Mouse (Mus musculus): ENCODE data around the gene Ogdh. TPM values are rescaled to one million over a fixed set of nuclear protein-coding genes. Genes with fewer than 3 reads are reported as not detected.

The Ogdh gene
- polyA plus RNA-seq, 1 experiment from 2014 or later: 122 TPM

DNA sequence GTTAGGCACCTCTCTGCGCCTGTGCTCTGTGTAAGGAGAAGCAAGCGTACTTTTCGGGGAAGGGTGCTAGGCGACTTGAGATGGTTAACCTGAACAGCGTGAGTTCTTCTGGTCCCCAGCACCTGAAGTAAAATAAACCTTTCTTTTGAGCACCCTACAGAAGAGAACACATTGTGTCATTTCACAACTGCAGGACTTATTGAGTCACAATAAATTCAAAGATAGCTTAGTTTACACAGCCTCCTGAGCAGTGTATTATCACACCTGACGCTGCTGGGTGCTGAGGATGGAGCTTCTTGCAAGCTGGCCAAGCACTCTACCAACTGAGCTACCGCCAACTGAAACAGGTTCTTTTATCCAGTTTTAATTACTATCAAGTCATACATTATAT lies 16.3 kb upstream of the Ogdh start:
- 24% methylated on average over 7 of the region's 7 CpGs for WGBS
- H3K36me3 ChIP-seq: peaks cover 33% of the 10 kb centered on the region
- peak overlapping the region; percentile 88 for H3K27ac ChIP-seq
- peaks cover 12% of the 10 kb centered on the region for H3K4me1 ChIP-seq
- H3K9me3 ChIP-seq (replicated peaks): no peaks in the 10 kb centered on the region
- H3K4me3 ChIP-seq: peak overlapping the region; percentile 90
- no peaks in the 10 kb centered on the region for H3K27me3 ChIP-seq (ENCODE audit: low read depth, poor library complexity, severe bottlenecking)
- no peak for DNase-seq (ENCODE audit: low spot score)

DNA sequence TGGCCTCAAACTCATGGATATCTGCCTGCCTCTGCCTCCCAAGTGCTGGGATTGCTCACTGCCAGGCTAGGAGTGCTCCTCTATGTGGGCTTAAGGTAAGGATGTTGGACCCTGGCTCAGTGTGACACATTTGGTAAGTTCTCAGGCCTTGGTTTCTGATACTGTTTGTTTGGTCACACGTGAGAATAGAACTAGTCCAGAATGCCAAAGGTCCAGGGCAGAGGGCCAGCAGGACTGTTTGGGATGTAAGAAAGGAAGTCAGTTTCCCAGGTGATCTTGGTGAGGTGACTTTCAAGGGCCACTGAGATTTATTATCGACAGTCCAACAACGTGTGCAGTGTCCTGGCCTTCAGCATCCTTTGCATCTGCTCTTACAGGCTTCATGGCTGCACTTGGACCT lies 15.0 kb upstream of the Ogdh start:
- Histone ChIP-seq H3K27me3 (ENCODE audit: low read depth, poor library complexity, severe bottlenecking) (no peaks in the 10 kb centered on the region), H3K4me1 (peaks cover 12% of the 10 kb centered on the region), H3K36me3 (peaks cover 20% of the 10 kb centered on the region), H3K9me3 (replicated peaks) (no peaks in the 10 kb centered on the region), H3K4me3 (no peak overlapping the region), H3K27ac (no peak overlapping the region)
- 79% methylated on average over 3 of the region's 3 CpGs for WGBS
- no peak for DNase-seq (ENCODE audit: low spot score)

DNA sequence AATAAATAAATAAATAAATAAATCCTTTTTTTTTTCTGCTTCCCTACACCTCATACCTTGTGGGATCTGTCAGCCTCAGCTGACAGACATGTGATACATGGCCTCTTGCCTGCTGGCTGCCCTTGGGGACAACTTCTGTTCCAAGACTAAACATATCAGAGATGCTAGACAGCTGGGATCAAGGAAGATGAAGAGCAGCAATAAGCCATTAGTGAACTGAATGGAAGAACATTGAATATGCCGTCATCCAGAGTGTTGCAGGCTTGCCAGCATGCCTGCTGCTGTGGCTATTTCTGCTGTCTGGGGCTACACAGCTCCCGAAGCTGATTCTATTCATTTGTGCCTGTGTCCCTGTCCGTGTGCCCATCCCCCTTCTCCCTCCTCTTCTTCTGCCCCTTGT lies 8.5 kb upstream of the Ogdh start:
- Histone ChIP-seq H3K27me3 (ENCODE audit: low read depth, poor library complexity, severe bottlenecking) (no peaks in the 10 kb centered on the region), H3K4me1 (no peaks in the 10 kb centered on the region), H3K36me3 (no peaks in the 10 kb centered on the region), H3K4me3 (no peak overlapping the region), H3K9me3 (replicated peaks) (no peaks in the 10 kb centered on the region), H3K27ac (no peak overlapping the region)
- no peak for DNase-seq (ENCODE audit: low spot score)
- WGBS: 93% methylated on average over 3 of the region's 3 CpGs

DNA sequence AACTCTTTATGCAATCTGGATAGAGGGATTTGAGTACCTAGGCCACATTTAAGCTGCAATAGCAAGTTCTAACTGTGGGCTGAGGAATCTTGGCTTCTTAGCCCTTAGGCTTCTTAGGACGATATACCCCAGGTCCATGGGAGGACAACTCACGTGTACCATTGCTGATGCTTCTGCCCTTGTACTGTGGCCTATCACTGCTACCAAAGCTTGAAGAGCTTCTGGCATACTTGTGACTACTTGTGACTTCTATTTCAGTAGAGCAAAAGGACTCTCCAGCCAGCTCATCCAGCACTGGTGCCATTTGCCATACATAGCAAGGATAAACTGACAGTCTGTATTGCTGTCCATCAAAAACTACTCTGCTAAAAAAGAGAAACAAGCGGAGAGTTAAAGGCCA lies 1.3 kb upstream of the Ogdh start:
- no peaks in the 10 kb centered on the region for H3K27me3 ChIP-seq (ENCODE audit: low read depth, poor library complexity, severe bottlenecking)
- no peaks in the 10 kb centered on the region for H3K9me3 ChIP-seq (replicated peaks)
- no peak overlapping the region for H3K4me3 ChIP-seq
- no peak for DNase-seq (ENCODE audit: low spot score)
- H3K27ac ChIP-seq: no peak overlapping the region
- 96% methylated on average over 3 of the region's 3 CpGs for WGBS
- peaks cover 9% of the 10 kb centered on the region; the same call in 1 of the 2 replicates for H3K4me1 ChIP-seq
- no peaks in the 10 kb centered on the region for H3K36me3 ChIP-seq

DNA sequence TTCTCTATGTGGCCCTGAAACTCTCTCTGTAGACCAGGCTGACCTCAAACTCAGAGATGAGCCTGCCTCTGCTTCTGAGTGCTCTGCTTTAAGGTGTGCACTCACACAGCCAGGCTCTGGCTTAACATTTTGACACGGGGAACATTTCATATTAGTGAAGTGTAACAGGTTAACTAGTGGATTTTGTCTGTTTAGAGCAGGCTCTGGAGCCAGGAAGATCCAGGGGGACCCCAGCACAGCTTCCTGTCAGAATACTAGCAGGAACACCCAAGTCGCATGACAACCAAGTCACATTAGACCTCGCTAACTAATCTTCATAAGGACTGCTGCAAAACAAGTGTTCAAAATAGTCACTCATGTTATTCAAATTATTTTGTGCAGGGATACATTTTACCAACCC lies 550 bp upstream of the Ogdh start:
- H3K27ac ChIP-seq: peak overlapping the region; percentile 87
- H3K4me1 ChIP-seq: peaks cover 9% of the 10 kb centered on the region; the same call in 1 of the 2 replicates
- peak overlapping the region; percentile 76 for H3K4me3 ChIP-seq
- no peaks in the 10 kb centered on the region for H3K27me3 ChIP-seq (ENCODE audit: low read depth, poor library complexity, severe bottlenecking)
- H3K9me3 ChIP-seq (replicated peaks): no peaks in the 10 kb centered on the region
- no peak for DNase-seq (ENCODE audit: low spot score)
- 24% methylated on average over 3 of the region's 3 CpGs for WGBS
- no peaks in the 10 kb centered on the region for H3K36me3 ChIP-seq

DNA sequence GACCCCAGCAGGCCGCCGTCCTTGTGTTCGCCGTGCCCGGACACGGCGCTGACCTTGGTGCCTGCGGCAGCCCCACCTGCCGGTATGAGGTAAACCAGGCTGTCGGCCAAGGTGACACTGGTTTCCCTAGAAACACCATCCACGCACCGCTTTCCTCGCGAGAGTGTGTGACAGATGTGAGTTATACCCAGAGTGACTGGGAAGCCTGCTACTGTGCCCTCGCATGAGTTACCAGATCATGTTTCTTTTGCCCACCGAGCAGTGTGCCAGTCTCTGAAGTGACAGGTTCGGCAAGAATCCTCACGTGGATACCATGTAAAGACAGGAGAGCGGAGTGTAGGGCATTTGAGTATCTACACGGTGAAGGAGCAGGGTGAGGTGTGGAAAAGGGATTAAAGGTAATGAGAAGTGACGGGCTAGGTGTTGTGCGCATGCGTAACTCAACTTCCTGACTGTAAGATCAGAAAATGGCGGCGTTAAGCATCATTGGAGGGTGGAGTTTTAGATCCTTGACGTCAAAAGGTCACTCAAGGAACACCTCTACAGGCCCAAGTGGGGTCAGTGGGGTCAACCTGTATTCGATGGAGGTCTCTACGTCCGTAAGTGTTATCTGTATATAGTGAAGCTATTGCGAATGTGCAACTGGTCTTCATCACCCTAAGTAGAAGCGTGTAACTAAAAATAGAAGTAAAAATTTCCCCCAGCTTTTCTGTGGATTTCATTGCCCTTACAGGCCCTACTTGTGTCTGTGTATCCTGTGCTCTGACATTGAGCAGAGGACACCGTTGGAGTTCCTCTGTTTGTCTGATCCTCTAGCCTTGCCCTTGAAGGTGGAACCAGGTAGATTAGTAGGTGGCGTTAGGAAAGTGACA lies 919 bp downstream of the Ogdh start:
- H3K9me3 ChIP-seq (replicated peaks): no peaks in the 10 kb centered on the region
- no peaks in the 10 kb centered on the region for H3K27me3 ChIP-seq (ENCODE audit: low read depth, poor library complexity, severe bottlenecking)
- peak overlapping the region; percentile 87 for H3K27ac ChIP-seq
- no peak for DNase-seq (ENCODE audit: low spot score)
- WGBS: 18% methylated on average over 33 of the region's 33 CpGs
- H3K4me1 ChIP-seq: peaks cover 9% of the 10 kb centered on the region; the same call in 1 of the 2 replicates
- H3K36me3 ChIP-seq: peaks cover 8% of the 10 kb centered on the region
- peak overlapping the region; percentile 76 for H3K4me3 ChIP-seq

DNA sequence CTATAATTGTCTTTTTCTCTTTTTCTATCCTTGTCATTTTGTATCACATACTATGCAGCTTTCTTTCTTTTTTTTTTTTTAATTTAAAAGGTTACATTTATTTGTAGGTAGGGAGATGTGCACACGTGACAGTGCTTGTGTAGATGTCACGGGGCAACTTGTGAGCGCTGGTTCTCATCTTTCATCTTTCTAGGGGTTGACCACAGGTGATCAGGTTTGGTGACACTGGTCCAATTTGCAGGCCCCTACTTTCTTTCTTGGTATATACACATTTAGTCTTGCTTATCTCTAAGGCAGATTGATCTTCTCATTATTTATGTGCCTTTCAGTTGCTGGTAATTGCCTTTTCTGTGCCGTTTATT lies 1.5 kb downstream of the Ogdh start:
- DNase-seq (ENCODE audit: low spot score): no peak
- Histone ChIP-seq H3K27me3 (ENCODE audit: low read depth, poor library complexity, severe bottlenecking) (no peaks in the 10 kb centered on the region), H3K4me1 (peaks cover 9% of the 10 kb centered on the region; the same call in 1 of the 2 replicates), H3K27ac (0 out of 2 replicates have a peak overlapping the region, but pooled peaks have one; percentile 87), H3K4me3 (peak overlapping the region; percentile 76), H3K9me3 (replicated peaks) (no peaks in the 10 kb centered on the region), H3K36me3 (peaks cover 14% of the 10 kb centered on the region)
- WGBS: 93% methylated on average over 4 of the region's 4 CpGs

DNA sequence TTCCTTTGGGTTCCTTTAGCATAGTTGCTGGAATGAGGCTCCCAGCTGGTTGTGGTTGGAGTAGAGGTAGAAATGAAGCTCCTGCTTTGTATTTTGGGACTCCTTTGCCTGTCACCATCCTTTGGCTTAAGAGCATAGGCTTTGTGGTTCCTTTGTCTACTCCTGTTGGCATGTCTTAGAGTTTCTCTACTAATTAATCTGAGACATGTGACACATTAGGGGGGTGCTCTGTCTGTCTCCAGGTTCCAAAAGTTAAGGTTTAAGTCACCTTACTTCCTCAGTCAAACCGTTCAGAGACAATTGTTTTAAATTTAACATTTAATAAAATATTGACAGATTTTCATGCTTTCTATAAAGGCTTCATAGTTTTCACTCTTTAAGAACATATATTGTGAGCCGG lies 2.2 kb downstream of the Ogdh start:
- Histone ChIP-seq H3K36me3 (peaks cover 20% of the 10 kb centered on the region), H3K9me3 (replicated peaks) (no peaks in the 10 kb centered on the region), H3K27ac (no peak overlapping the region), H3K4me3 (no peak overlapping the region), H3K4me1 (peaks cover 9% of the 10 kb centered on the region; the same call in 1 of the 2 replicates), H3K27me3 (ENCODE audit: low read depth, poor library complexity, severe bottlenecking) (no peaks in the 10 kb centered on the region)
- WGBS: 95% methylated on average over 2 of the region's 2 CpGs
- DNase-seq (ENCODE audit: low spot score): no peak

DNA sequence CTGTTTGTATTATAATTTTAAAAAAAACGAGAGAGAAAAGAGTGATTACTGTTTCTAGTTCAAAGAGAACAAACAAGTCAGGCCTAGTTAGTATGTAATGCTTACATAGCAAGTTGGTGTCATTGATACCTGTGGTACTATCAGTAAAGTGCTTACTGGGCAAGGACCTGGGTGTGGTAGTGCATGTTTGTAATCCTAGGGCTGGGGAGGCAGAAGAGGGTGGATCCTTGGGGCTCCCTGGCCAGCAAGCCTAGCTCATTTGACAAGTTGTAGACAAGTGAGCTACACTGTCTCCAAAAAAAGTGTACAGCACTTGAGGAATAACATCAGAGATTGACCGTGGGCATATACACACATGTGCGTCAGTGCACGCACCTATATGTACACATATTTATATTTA lies 3.2 kb downstream of the Ogdh start:
- no peaks in the 10 kb centered on the region for H3K9me3 ChIP-seq (replicated peaks)
- no peaks in the 10 kb centered on the region for H3K27me3 ChIP-seq (ENCODE audit: low read depth, poor library complexity, severe bottlenecking)
- H3K4me1 ChIP-seq: peaks cover 9% of the 10 kb centered on the region; the same call in 1 of the 2 replicates
- H3K27ac ChIP-seq: no peak overlapping the region
- DNase-seq (ENCODE audit: low spot score): no peak
- H3K4me3 ChIP-seq: no peak overlapping the region
- 93% methylated on average over 4 of the region's 4 CpGs for WGBS
- H3K36me3 ChIP-seq: peaks cover 30% of the 10 kb centered on the region

DNA sequence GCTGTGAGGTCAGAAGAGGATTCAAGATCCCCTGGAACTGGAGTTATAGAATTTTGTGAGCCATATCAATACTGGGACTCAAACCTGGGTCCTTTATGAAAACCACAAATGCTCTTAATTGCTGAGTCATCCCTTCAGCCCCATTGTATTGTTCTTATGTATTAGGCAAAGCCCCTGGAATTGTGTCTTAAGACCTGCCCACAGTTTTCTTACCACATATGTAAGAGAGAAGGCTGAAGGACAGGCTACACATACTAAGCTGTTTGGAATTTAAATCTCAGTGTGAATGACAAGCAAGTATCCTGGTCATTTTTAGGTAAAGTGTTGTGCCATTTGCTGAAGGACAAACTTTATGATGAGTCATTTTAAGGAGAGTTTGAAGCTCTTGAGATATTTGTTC lies 4.6 kb downstream of the Ogdh start:
- Histone ChIP-seq H3K27ac (no peak overlapping the region), H3K4me1 (peaks cover 6% of the 10 kb centered on the region; the same call in 1 of the 2 replicates), H3K27me3 (ENCODE audit: low read depth, poor library complexity, severe bottlenecking) (no peaks in the 10 kb centered on the region), H3K4me3 (no peak overlapping the region), H3K36me3 (peaks cover 44% of the 10 kb centered on the region), H3K9me3 (replicated peaks) (no peaks in the 10 kb centered on the region)
- DNase-seq (ENCODE audit: low spot score): no peak

DNA sequence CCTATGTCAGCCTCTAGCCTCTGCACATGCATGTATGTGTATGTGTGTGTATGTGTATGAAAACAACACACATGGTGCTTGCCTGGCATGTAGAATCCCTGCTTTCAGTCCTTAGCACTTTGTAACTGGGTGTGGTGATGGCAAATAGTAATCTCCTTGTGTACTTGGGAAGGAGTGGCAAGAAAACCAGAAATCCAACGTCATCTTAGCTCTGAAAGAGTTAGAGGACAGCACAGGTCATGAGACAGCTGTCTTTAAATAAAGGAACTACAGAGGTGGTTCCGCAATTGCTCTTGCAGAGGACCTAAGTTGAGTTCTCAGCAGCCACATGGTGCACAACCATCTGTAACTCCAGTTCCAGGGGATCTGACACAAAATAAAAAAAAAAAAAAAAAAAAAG lies 8.0 kb downstream of the Ogdh start:
- no peak for DNase-seq (ENCODE audit: low spot score)
- WGBS: 87% methylated on average over 2 of the region's 2 CpGs
- H3K27ac ChIP-seq: no peak overlapping the region
- peaks cover 72% of the 10 kb centered on the region for H3K36me3 ChIP-seq
- no peak overlapping the region for H3K4me3 ChIP-seq
- no peaks in the 10 kb centered on the region for H3K27me3 ChIP-seq (ENCODE audit: low read depth, poor library complexity, severe bottlenecking)
- H3K9me3 ChIP-seq (replicated peaks): no peaks in the 10 kb centered on the region
- H3K4me1 ChIP-seq: no peaks in the 10 kb centered on the region

DNA sequence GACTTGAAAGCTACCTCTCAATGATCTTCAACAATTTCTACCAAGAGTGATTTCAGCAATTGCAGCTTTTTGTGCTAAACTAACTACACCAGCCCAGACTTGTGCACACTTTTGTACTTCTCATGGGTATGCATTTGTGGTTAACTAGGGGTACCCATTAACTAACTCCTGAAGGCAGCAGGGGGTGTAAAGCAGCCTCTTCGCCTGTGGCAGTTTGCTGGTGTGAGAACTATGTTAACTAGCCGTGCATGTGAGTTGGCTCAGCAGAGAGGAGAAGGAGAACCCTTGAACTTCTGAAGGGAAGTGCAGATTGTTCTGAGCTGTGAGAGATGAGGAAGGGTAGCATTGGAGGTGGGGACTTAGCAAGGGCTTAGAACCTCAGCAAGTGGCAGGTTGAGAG lies 11.4 kb downstream of the Ogdh start:
- DNase-seq (ENCODE audit: low spot score): no peak
- Histone ChIP-seq H3K9me3 (replicated peaks) (no peaks in the 10 kb centered on the region), H3K36me3 (peaks cover 88% of the 10 kb centered on the region), H3K27me3 (ENCODE audit: low read depth, poor library complexity, severe bottlenecking) (no peaks in the 10 kb centered on the region), H3K27ac (no peak overlapping the region), H3K4me1 (no peaks in the 10 kb centered on the region), H3K4me3 (no peak overlapping the region)
- WGBS: 90% methylated on average over 2 of the region's 2 CpGs

DNA sequence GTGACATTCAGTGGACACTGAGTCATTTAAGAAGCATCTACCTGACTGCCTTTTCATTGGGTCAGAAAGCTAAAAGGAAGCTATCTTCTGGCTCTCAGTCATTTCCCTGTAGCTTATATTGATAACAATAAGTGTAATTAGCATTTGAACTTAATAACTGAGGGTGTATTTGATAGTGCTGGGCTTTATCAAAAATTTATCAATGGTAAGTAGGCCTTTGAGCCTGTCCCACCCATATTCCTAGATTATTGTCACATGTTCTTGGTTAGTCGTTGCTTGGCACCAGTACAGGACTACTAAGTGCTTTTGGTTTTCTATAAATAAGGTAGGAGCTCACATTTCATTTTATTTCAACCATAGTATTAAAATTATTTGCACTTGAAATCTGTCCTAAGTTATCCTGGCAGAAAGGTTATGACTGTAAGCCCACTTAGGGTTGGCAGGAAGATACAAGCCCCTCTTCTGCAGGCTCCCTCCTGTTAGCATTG lies 14.6 kb downstream of the Ogdh start:
- Histone ChIP-seq H3K36me3 (peaks cover 86% of the 10 kb centered on the region), H3K27ac (no peak overlapping the region), H3K9me3 (replicated peaks) (no peaks in the 10 kb centered on the region), H3K27me3 (ENCODE audit: low read depth, poor library complexity, severe bottlenecking) (no peaks in the 10 kb centered on the region), H3K4me1 (no peaks in the 10 kb centered on the region), H3K4me3 (no peak overlapping the region)
- no peak for DNase-seq (ENCODE audit: low spot score)
- WGBS: 92% methylated on average over 1 of the region's 1 CpGs
